Mouse (Mus musculus): Measurements from ENCODE around the gene Fbxl4.

GRCm38 (mm10) chr4:22480858-22481205 is 123.5 kb downstream of the Fbxl4 start:
- TF ChIP-seq MYOG (IDR thresholded peaks at IDR 0.05; ENCODE audit: control insufficient read depth, extremely low read depth, insufficient read length), result no peak
- TF ChIP-seq CTCF (IDR thresholded peaks at IDR 0.05; ENCODE audit: control insufficient read depth, insufficient read depth, insufficient read length), result no peak
- no peak for TF ChIP-seq MAX (IDR thresholded peaks at IDR 0.05)
- no peak for TF ChIP-seq CEBPB (IDR thresholded peaks at IDR 0.05; ENCODE audit: low read depth)
- no peak for TF ChIP-seq USF1 (IDR thresholded peaks at IDR 0.05; ENCODE audit: low read depth)
- no peak for TF ChIP-seq FOSL1 (IDR thresholded peaks at IDR 0.05; ENCODE audit: insufficient read depth, low read length, poor library complexity, severe bottlenecking)
- no peak for TF ChIP-seq MYOD1 (IDR thresholded peaks at IDR 0.05; ENCODE audit: control insufficient read depth, insufficient read length, low read depth)
